Mouse (Mus musculus) thymus, postnatal 25 days (tissue): ENCODE results near the gene Spata13.
A peak's percentile ranks its signal among the peaks of the same experiment; 100 is the strongest.

ENCODE experiments used
- DNase-seq: peaks from one replicate; pipeline ENCODE4 v3.0.0; 2022

The Spata13 gene

DNA sequence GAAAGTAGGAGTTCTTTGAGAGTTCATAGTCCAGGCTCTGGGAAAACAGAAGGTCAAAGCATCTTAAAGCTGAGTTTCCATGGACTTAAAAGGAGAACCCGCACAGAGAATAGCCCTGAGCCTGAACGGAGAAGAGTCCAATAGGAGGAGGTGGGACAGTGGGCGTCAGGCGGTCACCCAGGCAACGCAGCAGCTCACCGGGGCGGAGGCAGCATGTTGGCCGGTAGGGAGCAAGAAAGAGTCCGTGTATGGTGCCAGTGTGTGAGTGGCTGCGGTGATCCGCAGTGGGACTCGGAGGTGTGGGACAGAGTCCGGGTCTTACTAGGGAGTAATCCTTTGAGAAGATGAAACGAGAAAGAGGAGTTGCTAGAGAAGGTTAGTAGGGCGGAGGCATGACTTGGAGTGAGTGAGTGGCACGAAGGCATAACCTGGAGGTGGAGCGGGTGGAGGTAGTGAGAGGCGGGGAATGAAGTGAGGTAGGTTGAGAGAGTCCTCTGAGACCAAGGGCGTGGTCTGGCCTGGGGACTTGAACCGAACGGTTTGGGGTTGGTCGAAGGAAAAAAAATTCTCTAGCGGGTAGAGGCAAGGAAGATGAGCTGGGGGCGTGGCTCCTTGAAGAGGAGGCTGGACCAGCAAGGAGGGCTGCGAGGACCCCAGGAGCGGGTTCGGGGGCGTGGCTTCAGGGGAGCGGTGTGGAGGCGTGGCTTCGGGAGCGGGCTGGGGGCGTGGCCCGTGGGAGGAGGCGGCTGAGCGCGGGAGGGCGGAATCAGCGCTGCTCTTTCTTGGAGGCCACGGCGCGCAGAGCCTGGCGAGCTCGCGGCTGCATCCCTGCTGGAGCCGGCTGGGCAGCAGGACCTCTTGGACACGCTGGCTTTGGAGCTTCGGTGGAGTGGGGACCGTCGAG lies at the start of gene Spata13:
TSS of gene Spata13 (plus strand) at position 41 of the 904 bp plus-strand sequence.
- peak; percentile 90 for DNase-seq

DNA sequence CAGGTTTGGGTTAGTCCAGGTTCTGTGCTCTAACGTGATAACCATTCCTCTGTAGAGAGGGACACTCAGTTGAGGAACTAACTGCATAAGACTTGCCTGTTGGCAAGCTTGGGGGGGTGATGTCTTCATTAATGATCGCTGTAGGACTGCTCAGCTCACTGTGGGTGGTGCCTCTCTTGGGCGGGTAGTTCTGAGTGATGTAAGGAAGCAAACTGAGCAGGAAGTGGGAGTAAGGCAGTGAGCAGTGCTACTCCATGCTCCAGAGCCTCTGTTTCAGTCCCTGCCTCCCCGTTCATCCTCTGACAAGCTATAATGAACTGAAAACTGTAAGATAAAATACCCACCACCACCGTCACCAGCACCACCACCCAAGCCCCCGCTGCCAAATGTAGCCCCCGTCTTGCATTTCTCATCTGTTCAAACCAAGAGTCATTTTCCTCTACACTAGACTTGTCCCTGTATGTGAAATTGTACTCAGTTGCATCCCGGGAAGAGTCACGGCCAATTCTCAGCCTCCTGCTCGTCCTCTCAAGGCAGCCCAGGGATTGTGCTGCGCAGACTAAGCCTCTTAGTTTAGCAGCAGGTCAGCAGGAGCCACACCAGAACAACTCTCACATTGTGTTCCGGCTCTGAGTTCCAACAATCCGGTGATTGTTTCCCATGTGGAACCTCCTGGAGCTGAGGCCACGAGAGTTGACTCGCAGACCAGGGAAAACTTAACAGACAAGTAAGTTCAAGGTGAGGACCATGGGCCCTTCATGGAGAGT lies 46.9 kb upstream of the Spata13 start:
- DNase-seq: no peak

DNA sequence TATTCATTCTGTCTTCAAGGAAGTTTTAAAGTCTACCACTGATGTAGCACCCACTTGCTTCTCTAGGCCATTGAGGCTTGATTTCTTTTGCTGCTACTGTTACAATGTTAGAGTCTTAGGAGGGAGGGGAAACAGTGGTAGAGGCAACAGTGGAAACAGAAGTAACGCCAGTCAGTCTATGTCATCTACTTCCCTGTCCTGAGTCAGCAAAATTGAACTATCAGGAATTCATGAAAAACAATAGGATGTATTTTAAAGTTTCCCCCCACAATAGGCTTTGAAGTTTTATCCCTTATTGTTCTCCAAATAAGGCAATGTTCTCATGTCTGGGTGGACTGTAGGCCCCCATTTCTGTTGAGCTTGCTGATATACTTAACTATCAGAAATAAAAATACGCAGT lies 44.8 kb upstream of the Spata13 start:
- DNase-seq: no peak

DNA sequence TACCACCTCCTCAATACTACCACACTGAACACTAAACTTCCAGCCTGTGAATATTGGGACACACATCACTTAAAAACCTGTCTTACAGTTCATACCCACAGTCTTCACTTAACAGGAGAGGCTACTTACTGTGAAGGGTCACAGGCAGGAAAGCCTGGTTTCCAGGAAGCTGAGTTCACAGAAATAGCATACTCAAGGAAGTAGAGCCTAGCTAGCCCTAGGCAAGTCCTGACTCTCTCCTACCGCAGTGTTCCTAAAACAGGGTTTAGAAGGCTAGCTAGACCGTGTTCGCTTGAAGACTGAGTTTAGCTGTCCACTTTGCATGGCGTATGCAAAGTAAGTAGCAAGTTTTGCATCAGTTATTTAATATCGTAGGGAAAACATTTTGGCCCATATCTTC lies 41.5 kb upstream of the Spata13 start:
- no peak for DNase-seq

DNA sequence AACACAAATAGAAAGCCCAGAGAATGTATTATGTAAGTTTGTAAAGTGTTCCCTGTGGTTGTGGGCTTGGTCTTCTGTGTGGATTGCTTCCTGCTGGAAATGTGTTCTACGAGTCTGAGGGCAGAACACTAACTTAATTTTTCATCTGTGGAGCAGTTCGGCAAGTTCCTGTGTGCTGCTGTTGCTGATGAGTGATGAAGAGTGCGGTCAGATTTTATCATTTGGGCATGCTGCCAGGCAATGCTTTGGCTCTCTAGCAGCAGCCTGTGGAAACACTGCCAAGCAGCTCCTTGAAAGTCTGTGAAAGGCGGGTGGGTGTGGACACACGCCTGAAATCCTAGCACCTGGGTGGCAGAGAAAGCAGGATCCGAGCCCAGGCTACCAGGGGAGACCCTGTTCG lies 41.0 kb upstream of the Spata13 start:
- DNase-seq: no peak

DNA sequence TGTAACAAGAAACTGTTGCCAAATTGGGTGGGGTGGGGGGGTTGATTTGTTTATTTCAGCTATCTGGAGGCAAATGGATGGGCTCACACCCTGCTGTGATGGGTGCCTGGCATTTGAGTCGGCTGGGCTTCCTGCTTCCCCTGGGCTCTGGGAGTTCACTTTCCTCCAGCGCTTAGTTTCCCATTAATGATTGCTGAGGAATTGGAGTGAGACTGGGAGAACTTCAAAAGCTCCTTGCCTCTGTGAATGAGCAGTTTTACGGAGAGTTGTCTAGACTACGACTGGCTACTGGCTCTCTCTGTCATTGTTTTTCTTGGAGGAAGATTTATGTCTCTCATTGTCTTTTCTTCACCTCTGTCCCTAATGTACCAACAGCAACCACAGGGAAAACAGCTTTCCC lies 36.2 kb upstream of the Spata13 start:
- no peak for DNase-seq

DNA sequence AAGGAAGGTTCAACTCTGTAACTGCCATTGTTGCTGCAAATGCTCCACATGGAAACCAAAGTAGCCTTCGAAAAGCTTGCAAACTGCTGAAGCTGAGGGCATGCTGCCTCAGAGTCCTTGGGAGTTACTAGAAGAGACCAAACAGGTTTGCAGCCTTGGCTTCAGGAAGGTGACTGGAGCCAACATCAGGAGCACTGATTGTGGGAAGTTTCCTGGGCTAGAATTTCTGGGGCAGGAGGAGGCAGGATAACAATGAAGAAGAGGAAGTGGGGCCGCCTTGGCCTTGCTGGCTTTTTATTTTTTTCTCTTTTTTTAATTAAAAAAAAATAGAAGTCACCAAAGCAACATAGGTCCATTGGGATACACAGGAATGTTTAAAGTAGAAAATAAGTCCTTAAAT lies 34.8 kb upstream of the Spata13 start:
- DNase-seq: no peak

DNA sequence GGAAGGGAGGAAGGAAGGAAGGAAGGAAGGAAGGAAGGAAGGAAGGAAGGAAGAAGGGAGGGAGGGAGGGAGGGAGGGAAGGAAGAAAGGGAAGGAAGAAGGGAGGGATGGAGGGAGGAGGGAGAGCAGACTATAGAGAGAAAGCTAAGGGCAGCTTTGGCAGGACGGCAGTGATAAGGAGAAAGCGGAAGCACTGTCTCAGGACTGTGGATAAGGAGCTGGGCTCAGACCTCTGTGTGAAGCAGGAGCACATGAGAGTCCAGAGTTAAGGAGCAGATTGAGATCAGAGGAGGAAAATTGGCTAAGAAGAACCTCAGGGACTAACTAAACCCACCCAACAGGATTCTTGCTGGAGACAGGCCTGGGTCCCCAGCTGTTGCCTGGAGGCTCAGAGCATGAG lies 28.2 kb upstream of the Spata13 start:
- DNase-seq: no peak

DNA sequence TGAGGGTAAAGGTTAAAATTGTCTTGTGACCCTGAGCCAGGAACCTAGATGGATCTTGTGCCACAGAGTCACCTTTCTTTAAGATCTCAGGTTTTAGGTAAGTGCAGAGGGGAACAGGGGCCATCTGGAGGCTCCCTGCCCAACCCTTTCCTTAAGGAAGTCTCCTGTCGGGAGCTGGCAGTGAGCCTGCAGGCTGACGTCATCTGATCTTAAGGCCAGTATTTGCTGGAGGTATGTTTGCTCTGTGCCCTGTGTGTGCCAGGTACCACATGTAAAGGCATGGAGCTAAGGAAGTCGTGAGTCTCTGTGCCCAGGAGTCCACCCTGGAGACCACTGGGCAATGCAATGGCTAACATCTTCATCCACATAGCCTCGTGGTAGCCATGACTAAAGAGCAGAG lies 27.6 kb upstream of the Spata13 start:
- DNase-seq: no peak

DNA sequence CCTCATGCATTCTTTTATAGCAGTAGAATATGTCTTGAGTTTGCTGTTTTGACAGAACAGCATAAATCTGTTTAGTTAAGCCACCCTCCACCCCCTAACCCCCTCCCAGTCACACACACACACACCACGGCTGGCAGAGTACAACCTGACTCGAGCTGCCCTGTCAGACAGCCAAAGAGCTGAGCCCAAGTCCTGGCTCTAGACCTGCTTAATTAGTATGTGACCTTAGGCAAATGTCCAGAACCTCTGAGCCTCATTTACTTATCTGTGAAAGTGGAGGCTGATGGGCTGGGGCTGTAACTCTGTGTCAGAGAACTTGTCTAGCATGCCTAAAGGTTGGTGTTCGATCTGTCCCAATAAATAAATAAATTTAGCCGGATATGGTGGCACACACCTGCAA lies 26.1 kb upstream of the Spata13 start:
- DNase-seq: no peak

DNA sequence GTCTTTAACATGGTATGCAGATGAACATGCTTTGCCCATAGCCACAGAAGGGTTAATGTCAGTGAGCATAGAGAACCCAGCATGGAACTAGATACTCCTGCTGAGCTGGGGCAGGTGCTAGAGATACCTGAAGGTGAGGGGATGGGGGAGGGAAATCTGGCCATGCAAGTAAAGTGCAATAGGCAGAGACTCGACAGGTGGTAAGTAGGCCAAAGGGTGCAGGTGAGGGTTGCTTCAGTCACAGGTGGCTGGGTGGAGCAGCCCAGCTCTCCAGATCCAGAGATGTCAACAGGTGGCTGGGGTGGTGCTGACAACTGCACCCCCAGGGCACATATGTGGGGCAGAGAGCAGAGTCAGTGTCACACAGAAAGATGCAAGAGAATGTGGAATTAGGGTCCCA lies 24.6 kb upstream of the Spata13 start:
- no peak for DNase-seq

DNA sequence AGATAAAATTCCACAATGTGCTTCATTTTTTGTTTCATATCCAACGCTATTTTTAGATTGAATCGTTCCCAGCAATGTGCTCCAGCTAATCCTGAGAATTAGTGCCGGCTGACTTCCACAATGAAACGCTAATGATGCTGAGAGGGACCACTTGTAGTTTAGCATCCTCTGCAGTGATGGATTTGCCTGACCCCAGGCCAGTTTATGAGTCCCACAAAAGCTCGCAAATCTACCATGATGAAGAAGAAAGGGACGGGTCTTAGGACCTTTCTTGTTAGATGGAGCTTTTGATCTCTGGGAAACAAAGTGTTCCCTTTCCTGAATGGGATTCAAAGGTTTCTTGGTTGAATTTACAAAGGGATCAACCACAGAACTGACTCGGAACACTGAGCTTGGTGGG lies 21.1 kb upstream of the Spata13 start:
- DNase-seq: no peak

DNA sequence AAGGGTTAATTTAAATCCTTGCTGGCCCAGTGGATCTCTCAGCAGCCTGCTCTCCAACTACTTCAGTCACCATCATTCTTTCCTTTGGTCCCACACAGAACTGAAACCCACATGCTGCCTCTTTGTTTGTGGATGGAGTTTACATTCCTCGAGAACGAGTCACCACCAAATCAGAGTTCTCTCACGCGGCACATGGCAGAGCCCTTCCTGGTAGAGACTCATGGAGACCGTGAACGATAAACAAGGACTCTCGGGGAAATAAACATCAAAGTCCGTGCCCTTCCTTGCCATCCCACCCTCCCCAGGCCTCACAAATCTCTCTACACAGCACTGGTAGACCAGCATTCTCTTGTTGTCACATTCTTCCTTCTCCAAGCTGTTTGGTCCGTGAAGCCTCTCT lies 12.7 kb upstream of the Spata13 start:
- DNase-seq: no peak

DNA sequence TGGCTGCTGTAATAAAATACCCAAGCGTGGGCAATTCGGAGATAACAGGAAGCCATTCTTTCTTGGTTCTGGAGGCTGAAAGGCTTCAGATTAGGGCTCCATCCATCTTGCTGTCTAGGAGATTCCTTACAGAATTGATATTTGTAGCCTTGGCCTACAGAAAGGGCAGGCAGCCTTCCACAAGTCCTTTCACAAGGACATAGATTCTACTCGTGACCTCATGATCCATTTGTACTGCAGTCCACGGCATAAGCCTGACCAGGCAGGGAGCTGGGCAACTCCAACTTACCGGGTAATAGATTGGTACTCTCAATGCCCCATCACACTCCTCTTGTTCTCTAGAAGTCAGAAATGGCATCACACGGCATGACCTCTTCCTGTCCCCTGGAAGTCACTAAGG lies 8.3 kb upstream of the Spata13 start:
- DNase-seq: no peak

DNA sequence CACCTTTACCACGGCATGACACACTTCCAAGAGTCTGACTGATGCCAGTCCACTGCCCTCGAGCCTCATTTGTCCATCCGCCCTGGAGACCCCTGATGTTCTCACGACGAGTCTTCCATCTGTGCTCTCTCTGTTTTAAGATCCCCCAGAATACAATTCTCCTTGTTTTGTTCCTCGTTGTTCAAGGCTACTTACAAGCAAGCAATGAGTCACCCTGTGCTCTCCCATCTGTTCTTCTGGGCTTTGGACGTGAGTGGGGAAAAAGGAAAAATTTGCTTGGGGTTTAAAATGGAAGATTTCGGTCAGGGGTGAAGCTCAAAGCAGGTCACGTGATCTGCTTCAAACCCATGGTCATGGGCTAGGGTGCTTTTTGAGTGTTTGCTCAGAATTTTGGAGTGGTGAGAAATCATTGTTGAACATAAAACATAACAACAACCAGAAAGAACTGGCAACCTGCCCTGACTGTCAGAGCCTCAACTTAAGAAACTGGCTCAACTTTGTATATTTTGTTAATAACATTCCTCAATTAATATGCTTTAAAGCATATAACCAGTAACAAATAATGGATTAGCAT lies 3.8 kb upstream of the Spata13 start:
- DNase-seq: no peak

DNA sequence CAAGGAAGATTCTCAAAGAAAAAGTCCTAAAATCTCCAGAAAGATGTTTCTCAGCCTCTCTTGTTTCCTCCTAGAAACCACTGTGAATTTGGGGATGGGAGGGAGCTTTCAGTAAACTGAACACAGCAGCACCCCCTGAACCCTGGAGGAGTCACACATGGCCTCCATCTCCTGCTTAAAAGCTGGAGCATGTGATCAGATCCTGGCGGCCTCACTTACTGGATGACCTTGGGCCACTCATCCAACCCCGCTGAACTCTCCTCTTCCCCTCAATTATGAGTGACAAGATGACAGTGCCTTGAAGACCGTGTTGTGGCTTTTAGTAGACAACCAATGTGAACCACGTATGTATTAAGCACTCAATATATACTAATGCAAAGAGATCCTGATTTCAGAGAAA lies 2.8 kb upstream of the Spata13 start:
- no peak for DNase-seq

DNA sequence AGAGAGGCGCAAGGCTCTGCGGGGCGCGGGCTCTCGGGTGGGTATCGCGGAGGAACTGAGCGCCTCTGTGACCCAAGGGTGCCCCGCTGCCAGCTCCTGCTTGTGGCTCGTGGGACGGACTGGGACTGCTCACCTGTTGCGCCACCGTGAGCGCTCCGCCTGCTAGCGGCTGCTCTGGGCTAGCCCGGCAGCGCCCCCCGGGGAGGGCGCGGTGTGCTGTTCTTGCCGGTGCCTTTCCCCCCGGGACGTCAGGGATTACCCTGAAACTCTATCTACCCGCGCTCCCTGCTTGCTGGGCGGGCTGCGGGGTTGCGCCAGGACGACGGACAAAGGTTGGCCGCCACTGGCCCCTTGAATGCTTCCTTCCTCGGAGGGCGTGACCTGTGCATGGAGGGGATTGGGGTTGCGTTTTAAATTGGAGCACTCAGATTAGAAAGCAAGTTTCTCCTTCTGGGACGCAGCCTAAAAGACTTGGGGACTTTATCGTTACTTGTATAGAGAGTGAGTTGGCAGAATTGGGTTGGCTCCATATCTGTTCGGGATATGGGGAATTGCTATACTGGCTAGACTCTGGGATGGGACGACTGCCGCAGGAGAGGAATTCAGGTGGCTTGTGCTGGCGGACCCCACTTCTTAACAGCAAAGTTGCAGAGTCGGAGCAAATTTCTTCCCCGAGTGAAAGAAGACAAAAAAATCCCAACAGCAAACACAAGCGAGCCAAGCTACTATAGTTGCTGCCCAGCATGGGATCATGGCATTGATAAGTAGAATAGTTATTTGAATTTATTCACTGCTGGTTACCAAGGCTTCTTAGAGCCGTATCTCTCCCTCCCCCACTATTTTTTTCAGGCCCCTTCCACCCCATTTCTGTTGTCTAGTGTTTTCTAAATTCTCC lies 1.3 kb downstream of the Spata13 start:
- peak; percentile 50 for DNase-seq

DNA sequence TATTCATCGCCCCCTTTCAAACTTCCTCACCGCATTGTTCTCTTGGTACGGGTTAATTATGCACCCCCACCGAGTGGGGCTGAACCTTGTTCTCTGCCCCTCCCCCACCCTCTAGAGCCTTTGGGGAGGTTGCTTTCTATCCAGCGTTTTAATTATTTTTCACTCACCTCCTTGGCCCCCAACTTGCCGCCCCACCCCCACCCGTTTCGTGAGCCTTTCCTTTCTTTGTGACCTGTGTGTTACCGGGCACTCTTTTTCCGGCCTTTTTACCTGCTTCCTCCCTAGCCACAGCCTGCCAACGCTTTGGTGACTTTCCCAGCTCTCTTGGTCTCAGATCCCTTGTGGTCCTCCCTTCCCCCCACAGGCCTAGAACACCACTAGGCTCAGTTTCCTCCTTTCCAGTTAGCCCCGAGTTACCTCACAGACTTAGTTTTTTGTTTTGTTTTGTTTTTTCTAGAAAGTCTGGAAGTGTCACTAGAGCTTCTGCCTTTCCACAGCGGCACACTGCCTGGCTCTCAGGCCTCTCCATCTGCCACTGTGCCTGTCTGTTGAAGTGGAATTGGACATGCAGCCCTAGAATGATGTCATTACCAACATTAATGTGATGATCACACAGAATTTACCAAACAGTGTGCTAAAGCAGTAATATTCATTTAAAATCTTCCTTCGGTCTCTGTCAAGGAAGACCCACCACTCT lies 2.3 kb downstream of the Spata13 start:
- no peak for DNase-seq

DNA sequence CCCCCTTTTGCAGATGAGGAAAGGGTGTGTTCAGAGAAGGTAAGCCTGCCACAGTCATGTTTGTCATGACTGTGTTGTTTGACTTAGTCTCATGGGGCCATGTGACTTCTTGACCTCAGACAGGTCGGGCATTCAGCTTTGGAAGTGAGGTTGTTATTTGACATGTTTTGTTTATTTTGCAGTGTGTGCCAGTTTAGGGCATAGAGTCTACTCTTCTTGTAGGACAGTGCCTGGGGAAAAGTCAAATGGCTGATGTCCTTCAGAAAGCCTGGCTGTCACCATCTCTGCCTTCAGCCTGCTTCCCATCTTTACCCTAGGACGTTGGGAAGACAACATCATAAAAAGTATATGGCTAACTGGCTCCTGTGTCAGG lies 2.8 kb downstream of the Spata13 start:
- no peak for DNase-seq

DNA sequence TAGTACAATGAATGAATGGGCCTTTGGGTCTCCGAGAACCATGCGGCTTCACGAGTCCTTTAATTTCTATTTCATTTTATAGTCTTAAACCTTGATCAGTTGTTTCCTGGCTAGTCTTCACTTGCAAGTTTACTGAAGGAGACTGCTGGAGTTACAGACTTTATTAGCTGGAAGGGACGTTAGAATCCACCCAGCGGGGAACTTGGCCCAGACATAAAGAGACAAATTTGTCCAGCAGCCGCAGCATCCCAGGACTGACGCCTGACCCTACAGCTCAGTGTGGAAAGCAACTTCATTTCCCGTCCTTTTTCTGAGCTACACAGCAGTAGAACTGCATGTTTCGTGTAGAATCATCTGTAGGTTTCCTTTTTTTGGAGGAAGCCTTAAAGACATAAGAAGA lies 3.2 kb downstream of the Spata13 start:
- DNase-seq: no peak

DNA sequence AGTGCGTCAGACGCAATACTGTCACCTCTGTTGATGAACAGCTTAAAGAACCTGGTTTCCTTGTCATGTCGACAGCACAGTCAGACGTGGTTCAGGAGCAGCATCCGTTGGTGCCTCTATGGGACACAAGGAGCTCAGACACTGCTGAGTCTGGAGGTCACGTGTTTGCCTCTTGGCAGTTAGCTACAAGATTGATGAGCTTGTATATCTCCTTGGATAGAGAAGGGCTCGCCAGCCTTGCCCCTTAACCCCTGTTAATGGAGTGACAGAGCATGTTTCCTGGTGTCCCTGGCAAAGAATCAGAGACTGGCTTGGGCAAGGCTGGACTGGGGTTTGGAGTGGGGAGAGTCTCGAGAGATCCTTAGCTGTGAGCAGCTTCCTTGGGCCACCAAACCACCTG lies 4.4 kb downstream of the Spata13 start:
- no peak for DNase-seq

DNA sequence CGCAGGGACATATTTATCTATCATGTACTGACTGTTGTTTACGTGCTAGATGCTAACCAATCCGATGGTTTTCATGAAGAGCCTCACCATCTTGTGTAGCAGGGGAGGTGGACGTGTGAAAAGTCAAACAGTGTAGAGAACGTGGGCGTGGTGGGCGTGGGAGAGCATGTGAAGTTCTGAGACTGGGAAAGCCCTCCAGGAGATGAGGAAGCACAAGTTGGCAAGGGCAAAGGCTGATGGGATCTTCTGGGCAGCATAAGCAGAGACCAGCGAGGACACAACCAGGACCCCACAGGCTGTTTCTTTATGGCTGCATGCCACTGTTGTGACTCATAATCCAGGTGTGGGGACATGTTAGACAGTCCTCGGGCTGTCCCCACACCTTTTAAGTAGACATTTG lies 5.4 kb downstream of the Spata13 start:
- DNase-seq: no peak
